Mouse (Mus musculus): ENCODE results near the gene Gm9903.

- TF ChIP-seq CTCF (IDR thresholded peaks at IDR 0.05) = no peak
- TF ChIP-seq POLR2A (IDR thresholded peaks at IDR 0.05; ENCODE audit: insufficient read depth, low read depth, low read length) = no peak
Observed at GRCm38 (mm10) chr5:33638826-33639225, 9.1 kb downstream of the Gm9903 start.

All from heart, adult 2 months (tissue).